Mouse (Mus musculus) liver, embryonic 11.5 days (tissue): ENCODE results near the gene Vmn1r4. TPM values are rescaled to one million over a fixed set of nuclear protein-coding genes. Genes with fewer than 3 reads are reported as not detected.

Experiments
- ATAC-seq: fragments of 200-750 bp; cut with Nextera tagmentation; replicated peaks from 2 replicates; pipeline ENCODE4 v1.8.0; 2017; ENCODE audit warnings: moderate number of reproducible peaks, mild to moderate bottlenecking, moderate TSS enrichment, moderate library complexity; ENCODE audit not compliant: low FRiP score
- DNase-seq: peaks from one replicate; pipeline ENCODE4 v3.0.0-alpha.2; 2017; ENCODE audit warnings: low spot score
- H3K27ac ChIP-seq: fragments of 300-500 bp; sonication (generic); 2 replicates; pipeline ENCODE4 v1.5.1; 2014; ENCODE audit warnings: mild to moderate bottlenecking, low read depth, low read length, control low read depth
- H3K27me3 ChIP-seq: fragments of 300-500 bp; sonication (generic); replicated peaks from 2 replicates; pipeline ENCODE4 v1.6.1; 2014; ENCODE audit warnings: low read length, mixed read lengths; ENCODE audit not compliant: control insufficient read depth, insufficient read depth
- H3K36me3 ChIP-seq: fragments of 300-500 bp; sonication (generic); 2 replicates; pipeline ENCODE4 v1.6.1; 2014; ENCODE audit warnings: mild to moderate bottlenecking, low read length, moderate library complexity, mixed read lengths; ENCODE audit not compliant: control insufficient read depth, insufficient read depth
- H3K4me1 ChIP-seq: fragments of 300-500 bp; sonication (generic); replicated peaks from 2 replicates; pipeline ENCODE4 v1.6.1; 2014; ENCODE audit warnings: low read length, mixed read lengths; ENCODE audit not compliant: control insufficient read depth, insufficient read depth
- H3K4me2 ChIP-seq: fragments of 300-500 bp; sonication (generic); 2 replicates; pipeline ENCODE4 v1.6.1; 2014; ENCODE audit warnings: mild to moderate bottlenecking, control low read depth, moderate library complexity
- H3K4me3 ChIP-seq: fragments of 300-500 bp; sonication (generic); 2 replicates; pipeline ENCODE4 v1.5.1; 2014; ENCODE audit warnings: low read depth, low read length, control low read depth
- H3K9ac ChIP-seq: fragments of 300-500 bp; sonication (generic); 2 replicates; pipeline ENCODE4 v1.6.1; 2014; ENCODE audit warnings: low read depth, low read length, control low read depth
- H3K9me3 ChIP-seq: fragments of 300-500 bp; sonication (generic); 2 replicates; pipeline ENCODE4 v1.6.1; 2016; ENCODE audit warnings: low read length, inconsistent platforms, mixed read lengths; ENCODE audit not compliant: control insufficient read depth
- WGBS: fragments of 180-500 bp; shearing (Covaris S2); extraction: QIAGEN DNeasy Blood & Tissue Kit; methylation state at CpG from one replicate; pipeline ENCODE4 v1.1.7; 2014; 5-methylcytosine and 5-hydroxymethylcytosine counted together
- polyA plus RNA-seq: library from polyadenylated mRNA; unstranded; fragments of >200 nt; fragmentation: Nextera tagmentation; extraction: Ambion mirVana; gene quantifications from 2 replicates; pipeline ENCODE4 v1.2.1, GENCODE M21; 2014

Vmn1r4 gene
- polyA plus RNA-seq, 1 experiment from 2014 or later = 0.18 TPM

- no peaks in the 10 kb centered on the region for H3K9me3 ChIP-seq
- WGBS = 26% methylated on average over 12 of the region's 12 CpGs
- peak overlapping the region; percentile 87 for H3K4me3 ChIP-seq
- no peaks in the 10 kb centered on the region for H3K27me3 ChIP-seq
- peak overlapping the region; percentile 88 for H3K27ac ChIP-seq
- peak; percentile 79 for ATAC-seq
- H3K9ac ChIP-seq = peak overlapping the region; percentile 45
- H3K4me2 ChIP-seq = peak overlapping the region; percentile 72
- DNase-seq = no peak
- H3K36me3 ChIP-seq = no peaks in the 10 kb centered on the region
- H3K4me1 ChIP-seq = peaks cover 44% of the 10 kb centered on the region
These were observed 3.4 kb upstream of the Vmn1r4 start for GRCm38 (mm10) chr6:56920222-56921092.

DNA sequence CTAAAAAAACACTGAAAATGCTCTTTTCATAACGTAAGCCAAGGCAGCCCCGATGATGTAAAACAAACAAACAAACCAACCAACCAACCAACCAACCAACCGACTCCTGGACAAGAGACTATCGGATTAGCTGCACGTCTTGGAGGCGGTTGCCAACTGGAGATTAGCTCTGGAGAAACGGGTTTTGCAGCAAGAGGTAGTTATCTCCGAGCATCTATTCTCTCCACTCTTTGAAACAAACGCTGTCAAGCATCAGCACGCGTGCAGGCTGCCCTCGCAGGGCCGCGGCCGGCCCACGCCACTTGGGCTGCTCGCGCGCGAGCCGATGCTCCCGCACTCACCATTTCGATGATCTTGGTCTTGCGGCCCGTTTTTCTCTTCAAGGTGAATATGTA, 487 bp upstream of the Vmn1r4 start:
- DNase-seq (no peak), ATAC-seq (peak; percentile 52)
- WGBS = under 1% methylated on average over 25 of the region's 25 CpGs
- Histone ChIP-seq H3K9me3 (no peaks in the 10 kb centered on the region), H3K27me3 (no peaks in the 10 kb centered on the region), H3K4me1 (peaks cover 22% of the 10 kb centered on the region), H3K4me3 (peak overlapping the region; percentile 87), H3K36me3 (no peaks in the 10 kb centered on the region), H3K4me2 (peak overlapping the region; percentile 72), H3K9ac (peak overlapping the region; percentile 94), H3K27ac (peak overlapping the region; percentile 90)

- no peak for ATAC-seq
These were observed 8.0 kb downstream of the Vmn1r4 start for GRCm38 (mm10) chr6:56931648-56932415.

GRCm38 (mm10) chr6:56932464-56932863, 8.6 kb downstream of the Vmn1r4 start:
- 63% methylated on average over 2 of the region's 2 CpGs for WGBS
- no peak for ATAC-seq

More at GRCm38 (mm10) chr6:56931648-56932415, 8.0 kb downstream of the Vmn1r4 start:
- Histone ChIP-seq H3K4me3 (no peak overlapping the region), H3K36me3 (no peaks in the 10 kb centered on the region), H3K4me1 (no peaks in the 10 kb centered on the region), H3K9ac (no peak overlapping the region), H3K27me3 (no peaks in the 10 kb centered on the region), H3K27ac (no peak overlapping the region), H3K4me2 (no peak overlapping the region), H3K9me3 (no peaks in the 10 kb centered on the region)
- 70% methylated on average over 4 of the region's 4 CpGs for WGBS
- no peak for DNase-seq

GRCm38 (mm10) chr6:56934366-56934765, 10.6 kb downstream of the Vmn1r4 start:
- no peak overlapping the region for H3K4me2 ChIP-seq
- H3K36me3 ChIP-seq = no peaks in the 10 kb centered on the region
- WGBS = 68% methylated on average over 4 of the region's 4 CpGs
- ATAC-seq (no peak), DNase-seq (no peak)
- no peak overlapping the region for H3K4me3 ChIP-seq
- no peaks in the 10 kb centered on the region for H3K9me3 ChIP-seq
- H3K27ac ChIP-seq = no peak overlapping the region
- no peak overlapping the region for H3K9ac ChIP-seq
- H3K4me1 ChIP-seq = no peaks in the 10 kb centered on the region
- H3K27me3 ChIP-seq = no peaks in the 10 kb centered on the region

More at GRCm38 (mm10) chr6:56932464-56932863, 8.6 kb downstream of the Vmn1r4 start:
- Histone ChIP-seq H3K27ac (no peak overlapping the region), H3K4me3 (no peak overlapping the region), H3K4me2 (no peak overlapping the region), H3K9ac (no peak overlapping the region), H3K4me1 (no peaks in the 10 kb centered on the region), H3K27me3 (no peaks in the 10 kb centered on the region), H3K36me3 (no peaks in the 10 kb centered on the region), H3K9me3 (no peaks in the 10 kb centered on the region)
- no peak for DNase-seq

DNA sequence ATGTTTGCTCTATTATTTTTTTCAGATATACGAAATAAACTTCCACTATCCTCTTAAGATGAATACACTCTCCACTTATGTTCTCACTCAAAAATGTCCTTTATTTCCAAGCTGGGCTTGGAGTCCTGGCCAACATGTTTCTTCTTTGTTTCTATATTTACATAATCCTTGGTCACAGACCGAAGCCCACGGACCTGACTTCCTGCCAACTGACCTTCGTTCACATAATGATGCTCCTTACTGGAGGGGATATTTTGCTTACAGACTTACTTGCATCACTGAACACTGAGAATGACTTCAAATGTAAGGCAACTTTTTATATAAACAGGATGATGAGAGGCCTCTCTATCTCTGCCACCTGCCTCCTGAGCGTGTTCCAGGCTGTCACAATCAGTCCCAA, 32.6 kb downstream of the Vmn1r4 start:
- no peak overlapping the region for H3K4me3 ChIP-seq
- H3K27ac ChIP-seq = no peak overlapping the region
- H3K27me3 ChIP-seq = no peaks in the 10 kb centered on the region
- H3K4me1 ChIP-seq = no peaks in the 10 kb centered on the region
- 83% methylated on average over 5 of the region's 5 CpGs for WGBS
- H3K4me2 ChIP-seq = no peak overlapping the region
- no peak overlapping the region for H3K9ac ChIP-seq
- H3K9me3 ChIP-seq = no peaks in the 10 kb centered on the region
- no peak for DNase-seq
- ATAC-seq = no peak
- no peaks in the 10 kb centered on the region for H3K36me3 ChIP-seq

DNA sequence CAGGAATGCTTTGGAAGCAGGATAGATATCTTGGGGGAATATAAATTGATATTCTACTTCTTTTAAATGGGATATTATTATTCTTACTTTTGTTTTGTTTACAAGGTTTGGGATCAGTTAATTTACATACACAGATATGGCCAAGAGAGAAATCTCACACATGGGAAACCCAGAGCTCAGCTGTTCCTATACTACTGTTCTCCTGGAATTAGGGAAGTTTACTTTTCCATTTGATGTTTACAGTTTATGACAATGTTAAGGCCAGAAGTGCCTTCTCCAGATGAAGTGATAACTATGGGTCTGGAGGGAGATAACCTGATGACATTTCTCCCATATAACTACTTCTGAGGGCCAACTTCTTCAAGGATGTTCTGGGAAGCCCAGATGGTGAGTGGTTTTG, 46.2 kb downstream of the Vmn1r4 start, which contains the start of gene Vmn1r5:
Gene Vmn1r5 (plus strand): TSS at position 301 of the 400 bp plus-strand sequence.
- Histone ChIP-seq H3K9ac (no peak within 1 kb of the TSS), H3K4me1 (no peaks in the 10 kb centered on the region), H3K4me2 (no peak within 1 kb of the TSS), H3K36me3 (no peaks in the 10 kb centered on the region), H3K9me3 (no peaks in the 10 kb centered on the region), H3K27me3 (no peaks in the 10 kb centered on the region), H3K4me3 (no peak within 1 kb of the TSS), H3K27ac (no peak within 1 kb of the TSS)
- no peak for DNase-seq
- no peak for ATAC-seq

DNA sequence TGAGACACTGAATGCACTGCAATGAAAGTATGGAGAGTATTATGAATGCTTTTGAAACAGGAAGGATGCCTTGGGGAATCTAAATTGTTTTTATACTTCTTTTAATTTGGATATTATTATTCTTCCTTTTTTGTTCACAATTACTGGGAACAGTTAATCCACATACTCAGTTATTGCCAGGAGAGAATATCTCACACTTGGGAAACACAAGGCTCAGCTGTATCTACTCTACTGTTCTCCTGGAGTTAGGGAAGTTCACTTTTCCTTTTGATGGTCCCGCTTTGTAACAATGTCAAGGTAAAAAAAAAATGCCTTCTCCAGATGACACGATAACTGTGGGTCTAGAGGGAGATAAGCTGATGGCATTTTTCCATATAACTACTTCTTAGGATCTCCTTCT, 73.1 kb downstream of the Vmn1r4 start, which contains the start of gene Vmn1r6:
Gene Vmn1r6 (plus strand): TSS at position 301 of the 400 bp plus-strand sequence.
- Histone ChIP-seq H3K4me1 (no peaks in the 10 kb centered on the region), H3K4me3 (no peak within 1 kb of the TSS), H3K27ac (no peak within 1 kb of the TSS), H3K36me3 (no peaks in the 10 kb centered on the region), H3K9ac (no peak within 1 kb of the TSS), H3K27me3 (no peaks in the 10 kb centered on the region), H3K4me2 (no peak within 1 kb of the TSS), H3K9me3 (no peaks in the 10 kb centered on the region)
- ATAC-seq (no peak), DNase-seq (no peak)
- WGBS = 76% methylated on average over 2 of the region's 2 CpGs
